Mouse (Mus musculus) stomach, postnatal 0 days (tissue): ENCODE measurements around the gene Anapc4. TPM values are rescaled to one million over a fixed set of nuclear protein-coding genes. Genes with fewer than 3 reads are reported as not detected.

ENCODE experiments used
- ATAC-seq: fragments of 200-750 bp; cut with Nextera tagmentation; 2 replicates; pipeline ENCODE4 v1.8.0; 2017; ENCODE audit not compliant: low FRiP score, low TSS enrichment
- DNase-seq: peaks from one replicate; pipeline ENCODE4 v3.0.0-alpha.2; 2016; ENCODE audit warnings: low spot score
- H3K27ac ChIP-seq: fragments of 300-500 bp; sonication (generic); replicated peaks from 2 replicates; pipeline ENCODE4 v1.5.1; 2014; ENCODE audit warnings: mild to moderate bottlenecking, control low read depth
- H3K27me3 ChIP-seq: fragments of 300-500 bp; sonication (generic); 2 replicates; pipeline ENCODE4 v1.6.1; 2014; ENCODE audit warnings: low read length; ENCODE audit not compliant: control insufficient read depth, insufficient read depth
- H3K36me3 ChIP-seq: fragments of 300-500 bp; sonication (generic); 2 replicates; pipeline ENCODE4 v1.6.1; 2014; ENCODE audit warnings: low read length, mixed read lengths; ENCODE audit not compliant: control insufficient read depth, insufficient read depth
- H3K4me1 ChIP-seq: fragments of 300-500 bp; sonication (generic); replicated peaks from 2 replicates; pipeline ENCODE4 v1.6.1; 2014; ENCODE audit warnings: antibody characterized with exemption; ENCODE audit not compliant: control insufficient read depth, insufficient read depth
- H3K4me2 ChIP-seq: fragments of 300-500 bp; sonication (generic); replicated peaks from 2 replicates; pipeline ENCODE4 v1.6.1; 2014; ENCODE audit warnings: low read depth, mild to moderate bottlenecking, control low read depth, moderate library complexity
- H3K4me3 ChIP-seq: fragments of 300-500 bp; sonication (generic); 2 replicates; pipeline ENCODE4 v1.5.1; 2014; ENCODE audit warnings: low read depth, low read length, control low read depth
- H3K9ac ChIP-seq: fragments of 300-500 bp; sonication (generic); 2 replicates; pipeline ENCODE4 v1.6.1; 2014; ENCODE audit warnings: mild to moderate bottlenecking, low read length, control low read depth, mixed read lengths
- H3K9me3 ChIP-seq: fragments of 300-500 bp; sonication (generic); 2 replicates; pipeline ENCODE4 v1.6.1; 2016; ENCODE audit warnings: low read length; ENCODE audit not compliant: control insufficient read depth
- CTCF ChIP-seq: IDR thresholded peaks from 2 replicates; pipeline ENCODE4 v1.5.1; 2016; ENCODE audit warnings: antibody characterized with exemption, low read depth, mild to moderate bottlenecking, moderate library complexity
- EP300 ChIP-seq: optimal IDR thresholded peaks from 2 replicates; pipeline ENCODE3; 2016; ENCODE audit warnings: antibody characterized with exemption
- WGBS: fragments of 180-500 bp; shearing (Covaris S2); extraction: QIAGEN DNeasy Blood & Tissue Kit; methylation state at CpG from one replicate; pipeline ENCODE4 v1.1.7; 2014; 5-methylcytosine and 5-hydroxymethylcytosine counted together
- polyA plus RNA-seq: library from polyadenylated mRNA; unstranded; fragments of >200 nt; fragmentation: Nextera tagmentation; extraction: Ambion mirVana; gene quantifications from 2 replicates; pipeline ENCODE4 v1.2.1, GENCODE M21; 2015

The Anapc4 gene
- polyA plus RNA-seq, 1 experiment from 2014 or later = 37.3 TPM

DNA sequence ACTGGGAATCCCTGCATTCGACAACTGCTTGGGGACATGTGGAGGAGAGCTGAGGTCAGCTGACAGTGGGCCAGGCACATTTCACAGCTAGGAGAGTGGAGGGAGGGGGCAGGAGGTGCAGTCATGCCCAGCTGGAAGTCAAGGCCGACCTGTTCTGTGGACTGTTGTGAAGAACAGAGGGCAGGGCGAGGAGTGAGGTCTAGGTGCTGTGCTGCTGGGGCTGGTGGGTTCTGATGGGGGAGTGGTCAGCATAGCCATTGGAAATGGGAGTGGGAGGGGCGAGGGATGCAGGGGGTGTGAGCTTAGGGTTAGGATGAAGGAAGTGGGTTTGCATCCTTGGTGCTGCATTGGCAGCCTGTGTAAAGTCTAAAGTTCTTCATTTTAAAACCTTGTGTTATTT is 28.0 kb upstream of the Anapc4 start:
- no peaks in the 10 kb centered on the region for H3K27me3 ChIP-seq

DNA sequence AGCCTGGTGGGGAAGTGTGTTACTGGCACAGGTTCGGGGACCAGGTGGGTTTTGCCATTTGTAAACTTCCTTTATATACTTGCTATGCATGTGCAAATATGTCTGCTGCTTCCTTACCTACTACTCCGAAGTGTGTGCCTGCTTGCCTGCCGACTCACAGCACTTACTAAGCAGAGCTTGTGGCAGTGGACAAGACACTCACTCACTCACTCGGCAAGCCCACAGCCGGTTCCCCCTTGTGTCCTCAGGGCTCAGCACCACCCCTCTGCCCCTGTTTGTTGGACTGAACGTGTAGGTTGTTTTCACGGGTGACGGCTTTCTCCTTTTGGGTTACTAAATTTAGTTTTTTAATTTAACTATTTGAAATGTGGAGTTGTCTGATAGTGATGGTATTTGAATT is 27.5 kb upstream of the Anapc4 start:
- no peak overlapping the region for H3K27ac ChIP-seq
- no peaks in the 10 kb centered on the region for H3K27me3 ChIP-seq
- DNase-seq (no peak), ATAC-seq (no peak)
- H3K4me2 ChIP-seq = no peak overlapping the region
- H3K4me3 ChIP-seq = no peak overlapping the region
- WGBS = 71% methylated on average over 8 of the region's 8 CpGs
- no peak overlapping the region for H3K9ac ChIP-seq
- H3K36me3 ChIP-seq = 0 out of 2 replicates have a peak, but pooled peaks cover 2% of the 10 kb centered on the region
- H3K9me3 ChIP-seq = no peaks in the 10 kb centered on the region
- TF ChIP-seq EP300 (no peak), CTCF (no peak)
- no peaks in the 10 kb centered on the region for H3K4me1 ChIP-seq

More for the DNA sequence above, 28.0 kb upstream of the Anapc4 start:
- Histone ChIP-seq H3K36me3 (0 out of 2 replicates have a peak, but pooled peaks cover 2% of the 10 kb centered on the region), H3K9ac (no peak overlapping the region), H3K4me3 (no peak overlapping the region), H3K27ac (no peak overlapping the region), H3K4me2 (no peak overlapping the region), H3K4me1 (no peaks in the 10 kb centered on the region), H3K9me3 (no peaks in the 10 kb centered on the region)
- ATAC-seq = no peak
- WGBS = 72% methylated on average over 4 of the region's 4 CpGs
- no peak for DNase-seq
- no peak for TF ChIP-seq EP300
- TF ChIP-seq CTCF = no peak

DNA sequence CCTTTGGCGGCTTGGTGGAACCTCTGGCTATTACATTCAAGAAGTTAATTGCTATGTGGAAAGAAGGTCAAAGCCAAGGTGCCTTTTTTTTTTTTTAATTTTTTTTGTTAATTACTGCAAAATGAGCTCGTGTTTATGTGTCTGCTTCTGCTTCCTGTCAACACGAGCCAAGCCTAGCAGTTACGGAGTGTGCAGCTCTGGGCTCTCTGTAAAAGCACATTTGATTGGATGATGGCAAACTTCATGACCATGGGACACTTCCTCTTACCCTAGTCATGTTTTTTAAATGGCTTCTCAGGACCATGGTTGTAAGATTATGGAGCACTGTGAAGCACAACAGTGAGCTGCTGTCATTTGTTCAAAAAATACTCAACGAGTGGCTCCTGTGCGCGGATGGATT is 26.8 kb upstream of the Anapc4 start:
- ATAC-seq = no peak
- 90% methylated on average over 7 of the region's 7 CpGs for WGBS

DNA sequence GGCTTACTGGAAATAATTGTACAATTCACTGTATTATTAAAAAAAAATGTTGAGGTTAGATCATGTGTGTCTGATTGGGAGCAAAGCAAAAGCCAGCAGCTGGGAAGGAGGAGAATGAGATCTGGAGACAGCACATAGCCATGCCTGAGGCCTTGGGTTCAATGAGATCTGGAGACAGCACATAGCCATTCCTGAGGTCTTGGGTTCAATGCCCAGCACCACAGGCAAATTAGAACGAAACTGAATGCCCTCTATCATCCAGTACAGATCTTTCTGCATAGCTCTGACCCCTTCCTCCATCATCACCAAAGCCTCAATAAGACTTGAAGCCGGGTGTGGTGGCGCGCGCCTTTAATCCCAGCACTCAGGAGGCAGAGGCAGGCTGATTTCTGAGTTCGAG is 23.4 kb upstream of the Anapc4 start:
- 95% methylated on average over 6 of the region's 6 CpGs for WGBS
- ATAC-seq = no peak
- H3K4me1 ChIP-seq = no peaks in the 10 kb centered on the region

More for the DNA sequence above, 26.8 kb upstream of the Anapc4 start:
- TF ChIP-seq CTCF (no peak), EP300 (no peak)
- H3K4me2 ChIP-seq = no peak overlapping the region
- H3K9me3 ChIP-seq = no peaks in the 10 kb centered on the region
- no peaks in the 10 kb centered on the region for H3K4me1 ChIP-seq
- no peak for DNase-seq
- no peak overlapping the region for H3K4me3 ChIP-seq
- H3K36me3 ChIP-seq = 0 out of 2 replicates have a peak, but pooled peaks cover 2% of the 10 kb centered on the region
- H3K27me3 ChIP-seq = no peaks in the 10 kb centered on the region
- H3K9ac ChIP-seq = no peak overlapping the region
- H3K27ac ChIP-seq = no peak overlapping the region

DNA sequence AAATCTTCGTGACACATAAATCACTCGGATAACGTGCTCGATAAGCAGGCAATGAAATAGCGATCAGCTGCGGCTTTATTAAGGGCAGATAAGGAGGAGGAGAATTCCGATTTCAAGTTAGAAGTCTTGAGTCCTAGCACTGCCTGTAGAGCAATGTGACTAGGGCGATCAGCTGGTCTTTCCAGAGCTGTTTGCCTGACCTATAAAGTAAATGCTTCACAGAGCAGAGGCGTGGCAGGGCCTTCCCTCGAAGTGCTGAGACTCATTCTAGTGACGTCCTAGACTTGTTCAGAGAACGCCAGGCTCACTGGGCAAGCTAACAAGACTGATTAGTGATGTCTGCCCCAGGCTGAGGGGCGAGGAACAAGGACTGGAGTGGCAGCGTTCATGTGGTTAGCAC is 22.8 kb upstream of the Anapc4 start:
- Histone ChIP-seq H3K4me1 (no peaks in the 10 kb centered on the region), H3K36me3 (peaks cover 6% of the 10 kb centered on the region), H3K9me3 (no peaks in the 10 kb centered on the region), H3K4me2 (no peak overlapping the region), H3K4me3 (no peak overlapping the region), H3K9ac (no peak overlapping the region), H3K27ac (no peak overlapping the region), H3K27me3 (no peaks in the 10 kb centered on the region)
- ATAC-seq (peak; percentile 82), DNase-seq (peak; percentile 50)
- 74% methylated on average over 14 of the region's 14 CpGs for WGBS
- TF ChIP-seq EP300 (no peak), CTCF (no peak)

More for the DNA sequence above, 23.4 kb upstream of the Anapc4 start:
- Histone ChIP-seq H3K4me2 (no peak overlapping the region), H3K36me3 (peaks cover 6% of the 10 kb centered on the region), H3K27me3 (no peaks in the 10 kb centered on the region), H3K4me3 (no peak overlapping the region), H3K9ac (no peak overlapping the region), H3K27ac (no peak overlapping the region), H3K9me3 (no peaks in the 10 kb centered on the region)
- DNase-seq = no peak
- TF ChIP-seq CTCF = no peak
- TF ChIP-seq EP300 = no peak

DNA sequence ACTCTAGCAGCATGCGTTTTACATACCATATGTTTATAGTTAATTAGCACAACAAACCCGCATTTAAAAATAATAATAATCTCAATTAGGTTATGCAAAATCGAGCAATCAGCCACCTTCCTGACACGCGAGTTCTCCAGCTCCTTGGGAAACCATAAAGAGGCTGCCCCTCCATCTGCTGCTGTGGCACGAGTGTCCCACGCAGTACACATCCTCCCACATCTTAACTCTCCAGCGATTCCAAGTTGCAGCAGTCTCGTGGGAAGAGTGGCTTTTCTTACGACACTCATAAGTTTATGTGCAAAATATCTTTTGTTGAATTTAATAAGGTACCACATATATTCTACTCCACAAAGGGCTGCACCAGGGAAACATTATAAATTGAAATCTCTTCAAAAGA is 21.4 kb upstream of the Anapc4 start:
- WGBS = 92% methylated on average over 10 of the region's 10 CpGs
- H3K27me3 ChIP-seq = no peaks in the 10 kb centered on the region
- no peak overlapping the region for H3K9ac ChIP-seq
- H3K4me1 ChIP-seq = no peaks in the 10 kb centered on the region
- DNase-seq (no peak), ATAC-seq (no peak)
- no peak overlapping the region for H3K4me2 ChIP-seq
- no peaks in the 10 kb centered on the region for H3K9me3 ChIP-seq
- peaks cover 9% of the 10 kb centered on the region for H3K36me3 ChIP-seq
- no peak overlapping the region for H3K27ac ChIP-seq
- no peak overlapping the region for H3K4me3 ChIP-seq
- TF ChIP-seq CTCF = no peak
- no peak for TF ChIP-seq EP300
